Mouse (Mus musculus): Measurements from ENCODE around the gene Vcl. TPM values are rescaled to one million over a fixed set of nuclear protein-coding genes. Genes with fewer than 3 reads are reported as not detected.

Gene Vcl
- 104 TPM for polyA plus RNA-seq (2012; fragmentation: generic; extraction: Trizol)

GRCm38 (mm10) chr14:20928848-20929745 is at the start of gene Vcl:
TSS of gene Vcl (plus strand) at chr14:20929398.
- peaks cover 46% of the 10 kb centered on the region for H3K79me2 ChIP-seq (ENCODE audit: control insufficient read depth, insufficient read depth)
- H3ac ChIP-seq (ENCODE audit: control insufficient read depth, insufficient read length), result peak within 1 kb of the TSS; percentile 74
- peak within 1 kb of the TSS; percentile 96 for H3K4me3 ChIP-seq
- no peaks in the 10 kb centered on the region for H3K36me3 ChIP-seq (ENCODE audit: control insufficient read depth, insufficient read depth)
- TF ChIP-seq E2F4 (IDR thresholded peaks at IDR 0.05; ENCODE audit: insufficient read depth) (no peak), USF1 (IDR thresholded peaks at IDR 0.05; ENCODE audit: low read depth) (no peak), SRF (IDR thresholded peaks at IDR 0.05; ENCODE audit: control insufficient read depth, insufficient read length, low read depth) (peak; percentile 98), CEBPB (IDR thresholded peaks at IDR 0.05; ENCODE audit: insufficient read depth, poor library complexity, severe bottlenecking) (no peak), TCF12 (IDR thresholded peaks at IDR 0.05; ENCODE audit: insufficient read depth, poor library complexity, severe bottlenecking) (no peak), REST (IDR thresholded peaks at IDR 0.05; ENCODE audit: insufficient read depth, insufficient read length) (no peak), POLR2A (IDR thresholded peaks at IDR 0.05; ENCODE audit: insufficient read length, low read depth) (peak; percentile 99), POLR2AphosphoS2 (IDR thresholded peaks at IDR 0.05; ENCODE audit: insufficient read length, low read depth) (peak; percentile 99), TCF3 (IDR thresholded peaks at IDR 0.05; ENCODE audit: insufficient read length, low read depth) (no peak), MYOD1 (IDR thresholded peaks at IDR 0.05; ENCODE audit: control insufficient read depth in 1 of 3, insufficient read length in 2 of 3, low read depth in 2 of 3) (peak in 1 of 3 experiments; percentile 1), MYOG (IDR thresholded peaks at IDR 0.05; ENCODE audit: control insufficient read depth in 1 of 3, insufficient read depth in 1 of 3, insufficient read length in 2 of 3, low read depth in 2 of 3) (peak in 1 of 3 experiments; percentile 15), MAX (IDR thresholded peaks at IDR 0.05; ENCODE audit: low read depth) (no peak)
- no peaks in the 10 kb centered on the region for H3K27me3 ChIP-seq (ENCODE audit: control insufficient read depth, insufficient read depth, insufficient read length)
- H3K4me2 ChIP-seq (ENCODE audit: low read depth), result peak within 1 kb of the TSS; percentile 96

- Histone ChIP-seq H3K27me3 (ENCODE audit: control insufficient read depth, insufficient read depth, insufficient read length) (no peaks in the 10 kb centered on the region), H3ac (ENCODE audit: control insufficient read depth, insufficient read length) (no peak overlapping the region), H3K4me2 (ENCODE audit: low read depth) (peak overlapping the region; percentile 92), H3K36me3 (ENCODE audit: control insufficient read depth, insufficient read depth) (no peaks in the 10 kb centered on the region), H3K4me3 (no peak overlapping the region), H3K79me2 (ENCODE audit: control insufficient read depth, insufficient read depth) (no peaks in the 10 kb centered on the region)
- TF ChIP-seq CEBPB (IDR thresholded peaks at IDR 0.05; ENCODE audit: insufficient read depth, poor library complexity, severe bottlenecking) (no peak), E2F4 (IDR thresholded peaks at IDR 0.05; ENCODE audit: insufficient read depth) (no peak), POLR2A (IDR thresholded peaks at IDR 0.05; ENCODE audit: insufficient read length, low read depth) (no peak), SRF (IDR thresholded peaks at IDR 0.05; ENCODE audit: control insufficient read depth, insufficient read length, low read depth) (no peak), MAX (IDR thresholded peaks at IDR 0.05; ENCODE audit: low read depth) (no peak), USF1 (IDR thresholded peaks at IDR 0.05; ENCODE audit: low read depth) (no peak), MYOG (IDR thresholded peaks at IDR 0.05; ENCODE audit: control insufficient read depth in 1 of 3, insufficient read depth in 1 of 3, insufficient read length in 2 of 3, low read depth in 2 of 3) (no peak), MYOD1 (IDR thresholded peaks at IDR 0.05; ENCODE audit: control insufficient read depth in 1 of 3, insufficient read length in 2 of 3, low read depth in 2 of 3) (no peak), POLR2AphosphoS2 (IDR thresholded peaks at IDR 0.05; ENCODE audit: insufficient read length, low read depth) (no peak), TCF12 (IDR thresholded peaks at IDR 0.05; ENCODE audit: insufficient read depth, poor library complexity, severe bottlenecking) (no peak), TCF3 (IDR thresholded peaks at IDR 0.05; ENCODE audit: insufficient read length, low read depth) (no peak), REST (IDR thresholded peaks at IDR 0.05; ENCODE audit: insufficient read depth, insufficient read length) (no peak)
Observed at GRCm38 (mm10) chr14:20884691-20885090, 44.5 kb upstream of the Vcl start.

GRCm38 (mm10) chr14:20885091-20885888 is 43.9 kb upstream of the Vcl start:
- Histone ChIP-seq H3K4me2 (ENCODE audit: low read depth) (peak overlapping the region; percentile 92), H3ac (ENCODE audit: control insufficient read depth, insufficient read length) (no peak overlapping the region), H3K36me3 (ENCODE audit: control insufficient read depth, insufficient read depth) (no peaks in the 10 kb centered on the region), H3K79me2 (ENCODE audit: control insufficient read depth, insufficient read depth) (no peaks in the 10 kb centered on the region), H3K4me3 (no peak overlapping the region), H3K27me3 (ENCODE audit: control insufficient read depth, insufficient read depth, insufficient read length) (no peaks in the 10 kb centered on the region)
- TF ChIP-seq MYOG (IDR thresholded peaks at IDR 0.05; ENCODE audit: control insufficient read depth in 1 of 3, insufficient read depth in 1 of 3, insufficient read length in 2 of 3, low read depth in 2 of 3) (peak in 2 of 3 experiments; percentile 35 to 78), TCF12 (IDR thresholded peaks at IDR 0.05; ENCODE audit: insufficient read depth, poor library complexity, severe bottlenecking) (peak; percentile 2), E2F4 (IDR thresholded peaks at IDR 0.05; ENCODE audit: insufficient read depth) (no peak), MYOD1 (IDR thresholded peaks at IDR 0.05; ENCODE audit: control insufficient read depth in 1 of 3, insufficient read length in 2 of 3, low read depth in 2 of 3) (peak in 2 of 3 experiments; percentile 51 to 67)

GRCm38 (mm10) chr14:20886266-20886665 is 42.9 kb upstream of the Vcl start:
- Histone ChIP-seq H3K4me3 (no peak overlapping the region), H3K27me3 (ENCODE audit: control insufficient read depth, insufficient read depth, insufficient read length) (no peaks in the 10 kb centered on the region), H3K79me2 (ENCODE audit: control insufficient read depth, insufficient read depth) (no peaks in the 10 kb centered on the region), H3ac (ENCODE audit: control insufficient read depth, insufficient read length) (no peak overlapping the region), H3K4me2 (ENCODE audit: low read depth) (peak overlapping the region; percentile 92), H3K36me3 (ENCODE audit: control insufficient read depth, insufficient read depth) (no peaks in the 10 kb centered on the region)
- TF ChIP-seq TCF12 (IDR thresholded peaks at IDR 0.05; ENCODE audit: insufficient read depth, poor library complexity, severe bottlenecking) (no peak), REST (IDR thresholded peaks at IDR 0.05; ENCODE audit: insufficient read depth, insufficient read length) (no peak), E2F4 (IDR thresholded peaks at IDR 0.05; ENCODE audit: insufficient read depth) (no peak), SRF (IDR thresholded peaks at IDR 0.05; ENCODE audit: control insufficient read depth, insufficient read length, low read depth) (no peak), TCF3 (IDR thresholded peaks at IDR 0.05; ENCODE audit: insufficient read length, low read depth) (no peak), MYOD1 (IDR thresholded peaks at IDR 0.05; ENCODE audit: control insufficient read depth in 1 of 3, insufficient read length in 2 of 3, low read depth in 2 of 3) (no peak), MAX (IDR thresholded peaks at IDR 0.05; ENCODE audit: low read depth) (no peak), USF1 (IDR thresholded peaks at IDR 0.05; ENCODE audit: low read depth) (no peak), CEBPB (IDR thresholded peaks at IDR 0.05; ENCODE audit: insufficient read depth, poor library complexity, severe bottlenecking) (no peak), POLR2AphosphoS2 (IDR thresholded peaks at IDR 0.05; ENCODE audit: insufficient read length, low read depth) (no peak), MYOG (IDR thresholded peaks at IDR 0.05; ENCODE audit: control insufficient read depth in 1 of 3, insufficient read depth in 1 of 3, insufficient read length in 2 of 3, low read depth in 2 of 3) (no peak), POLR2A (IDR thresholded peaks at IDR 0.05; ENCODE audit: insufficient read length, low read depth) (no peak)
